Mouse (Mus musculus) intestine, embryonic 14.5 days (tissue): ENCODE measurements around the gene Polg2. TPM values are rescaled to one million over a fixed set of nuclear protein-coding genes. Genes with fewer than 3 reads are reported as not detected.
A peak's percentile ranks its signal among the peaks of the same experiment; 100 is the strongest.

ENCODE experiments used
- ATAC-seq: fragments of 200-750 bp; cut with Nextera tagmentation; replicated peaks from 2 replicates; pipeline ENCODE4 v1.8.0; 2017; ENCODE audit warnings: low read depth, moderate number of reproducible peaks, moderate TSS enrichment, moderate library complexity; ENCODE audit not compliant: low FRiP score, low TSS enrichment
- DNase-seq: peaks from one replicate; pipeline ENCODE4 v3.0.0-alpha.2; 2018; ENCODE audit warnings: low spot score
- H3K27ac ChIP-seq: fragments of 300-500 bp; sonication (generic); 2 replicates; pipeline ENCODE4 v1.5.1; 2014; ENCODE audit warnings: low read depth, mild to moderate bottlenecking, control low read depth
- H3K27me3 ChIP-seq: fragments of 300-500 bp; sonication (generic); replicated peaks from 2 replicates; pipeline ENCODE4 v1.6.1; 2014; ENCODE audit warnings: low read length, control low read depth; ENCODE audit not compliant: control insufficient read depth, insufficient read depth
- H3K36me3 ChIP-seq: fragments of 300-500 bp; sonication (generic); 2 replicates; pipeline ENCODE4 v1.6.1; 2014; ENCODE audit warnings: low read length, control low read depth; ENCODE audit not compliant: control insufficient read depth, insufficient read depth
- H3K4me1 ChIP-seq: fragments of 300-500 bp; sonication (generic); replicated peaks from 2 replicates; pipeline ENCODE4 v1.6.1; 2014; ENCODE audit warnings: low read length, control low read depth, mixed read lengths; ENCODE audit not compliant: control insufficient read depth, insufficient read depth
- H3K4me2 ChIP-seq: fragments of 300-500 bp; sonication (generic); 2 replicates; pipeline ENCODE4 v1.6.1; 2014; ENCODE audit warnings: low read length
- H3K4me3 ChIP-seq: fragments of 300-500 bp; sonication (generic); 2 replicates; pipeline ENCODE4 v1.5.1; 2014; ENCODE audit warnings: low read depth, low read length, control low read depth, mixed read lengths
- H3K9ac ChIP-seq: fragments of 300-500 bp; sonication (generic); 2 replicates; pipeline ENCODE4 v1.6.1; 2014; ENCODE audit warnings: mild to moderate bottlenecking, low read length
- H3K9me3 ChIP-seq: fragments of 300-500 bp; sonication (generic); 2 replicates; pipeline ENCODE4 v1.6.1; 2016; ENCODE audit warnings: low read length, control low read depth; ENCODE audit not compliant: control insufficient read depth
- WGBS: fragments of 180-500 bp; shearing (Covaris S2); extraction: QIAGEN DNeasy Blood & Tissue Kit; methylation state at CpG from one replicate; pipeline ENCODE4 v1.1.7; 2014; 5-methylcytosine and 5-hydroxymethylcytosine counted together
- polyA plus RNA-seq: library from polyadenylated mRNA; unstranded; fragments of >200 nt; fragmentation: Nextera tagmentation; extraction: Ambion mirVana; gene quantifications from 2 replicates; pipeline ENCODE4 v1.2.1, GENCODE M21; 2014

Gene Polg2
- polyA plus RNA-seq, 1 experiment from 2014 or later = 11.5 TPM

- peak overlapping the region; percentile 74; the same call in 1 of the 2 replicates for H3K4me3 ChIP-seq
- peaks cover 66% of the 10 kb centered on the region for H3K36me3 ChIP-seq
- ATAC-seq = no peak
- WGBS = 92% methylated on average over 7 of the region's 7 CpGs
- H3K27me3 ChIP-seq = no peaks in the 10 kb centered on the region
- H3K9ac ChIP-seq = no peak overlapping the region; the same call in 1 of the 2 replicates
- H3K9me3 ChIP-seq = no peaks in the 10 kb centered on the region
- DNase-seq = no peak
- H3K4me2 ChIP-seq = peak overlapping the region; percentile 68
- peaks cover 10% of the 10 kb centered on the region for H3K4me1 ChIP-seq
- no peak overlapping the region for H3K27ac ChIP-seq
These were observed 1.2 kb downstream of the Polg2 start for GRCm38 (mm10) chr11:106778132-106778531.

GRCm38 (mm10) chr11:106777395-106777794 lies 1.9 kb downstream of the Polg2 start:
- 84% methylated on average over 3 of the region's 3 CpGs for WGBS
- H3K9me3 ChIP-seq = no peaks in the 10 kb centered on the region
- no peak overlapping the region for H3K9ac ChIP-seq
- no peak for DNase-seq
- no peak overlapping the region for H3K27ac ChIP-seq
- no peak overlapping the region for H3K4me2 ChIP-seq
- peaks cover 66% of the 10 kb centered on the region for H3K36me3 ChIP-seq
- peaks cover 10% of the 10 kb centered on the region for H3K4me1 ChIP-seq
- ATAC-seq = no peak
- H3K27me3 ChIP-seq = no peaks in the 10 kb centered on the region
- H3K4me3 ChIP-seq = no peak overlapping the region

- ATAC-seq (no peak), DNase-seq (no peak)
- H3K36me3 ChIP-seq = peaks cover 66% of the 10 kb centered on the region
- no peak overlapping the region for H3K4me3 ChIP-seq
- no peak overlapping the region for H3K4me2 ChIP-seq
- no peaks in the 10 kb centered on the region for H3K9me3 ChIP-seq
- no peaks in the 10 kb centered on the region for H3K27me3 ChIP-seq
- WGBS = 93% methylated on average over 4 of the region's 4 CpGs
- peaks cover 10% of the 10 kb centered on the region for H3K4me1 ChIP-seq
- H3K27ac ChIP-seq = no peak overlapping the region
- no peak overlapping the region for H3K9ac ChIP-seq
These were observed 2.4 kb downstream of the Polg2 start for GRCm38 (mm10) chr11:106776960-106777359.

GRCm38 (mm10) chr11:106773061-106773460 lies 6.3 kb downstream of the Polg2 start:
- Histone ChIP-seq H3K27me3 (no peaks in the 10 kb centered on the region), H3K9ac (no peak overlapping the region), H3K4me3 (no peak overlapping the region), H3K36me3 (peaks cover 80% of the 10 kb centered on the region), H3K27ac (no peak overlapping the region), H3K4me1 (peaks cover 8% of the 10 kb centered on the region), H3K4me2 (no peak overlapping the region), H3K9me3 (no peaks in the 10 kb centered on the region)
- DNase-seq (no peak), ATAC-seq (no peak)
- 92% methylated on average over 9 of the region's 9 CpGs for WGBS

- Histone ChIP-seq H3K4me3 (no peak overlapping the region), H3K4me2 (no peak overlapping the region), H3K9me3 (peaks cover 4% of the 10 kb centered on the region; the same call in 1 of the 2 replicates), H3K36me3 (peaks cover 93% of the 10 kb centered on the region), H3K27me3 (no peaks in the 10 kb centered on the region), H3K9ac (no peak overlapping the region), H3K4me1 (no peaks in the 10 kb centered on the region), H3K27ac (no peak overlapping the region)
- 91% methylated on average over 9 of the region's 9 CpGs for WGBS
- no peak for ATAC-seq
- DNase-seq = peak; percentile 52
These were observed 9.0 kb downstream of the Polg2 start for GRCm38 (mm10) chr11:106770195-106770974.

GRCm38 (mm10) chr11:106767516-106767915 lies 11.8 kb downstream of the Polg2 start:
- H3K36me3 ChIP-seq = peaks cover 68% of the 10 kb centered on the region
- H3K9ac ChIP-seq = no peak overlapping the region
- H3K4me3 ChIP-seq = no peak overlapping the region
- DNase-seq (peak; percentile 53), ATAC-seq (no peak)
- peaks cover 4% of the 10 kb centered on the region; the same call in 1 of the 2 replicates for H3K9me3 ChIP-seq
- no peak overlapping the region for H3K4me2 ChIP-seq
- H3K4me1 ChIP-seq = peaks cover 7% of the 10 kb centered on the region
- WGBS = 95% methylated on average over 4 of the region's 4 CpGs
- H3K27ac ChIP-seq = no peak overlapping the region
- H3K27me3 ChIP-seq = no peaks in the 10 kb centered on the region

- Histone ChIP-seq H3K27ac (no peak overlapping the region), H3K4me2 (no peak overlapping the region), H3K9me3 (peaks cover 4% of the 10 kb centered on the region; the same call in 1 of the 2 replicates), H3K4me3 (no peak overlapping the region), H3K36me3 (peaks cover 61% of the 10 kb centered on the region), H3K27me3 (no peaks in the 10 kb centered on the region), H3K4me1 (peaks cover 13% of the 10 kb centered on the region), H3K9ac (no peak overlapping the region)
- ATAC-seq (no peak), DNase-seq (peak; percentile 43)
- WGBS = 95% methylated on average over 4 of the region's 4 CpGs
These were observed 12.7 kb downstream of the Polg2 start for GRCm38 (mm10) chr11:106766611-106767162.

GRCm38 (mm10) chr11:106762800-106763185 lies 16.5 kb downstream of the Polg2 start:
- H3K4me1 ChIP-seq = peaks cover 13% of the 10 kb centered on the region
- peaks cover 3% of the 10 kb centered on the region; the same call in 1 of the 2 replicates for H3K9me3 ChIP-seq
- no peak overlapping the region for H3K4me2 ChIP-seq
- H3K27me3 ChIP-seq = no peaks in the 10 kb centered on the region
- no peak for DNase-seq
- peaks cover 25% of the 10 kb centered on the region for H3K36me3 ChIP-seq
- no peak for ATAC-seq
- peak overlapping the region; percentile 73 for H3K27ac ChIP-seq
- H3K9ac ChIP-seq = no peak overlapping the region
- H3K4me3 ChIP-seq = no peak overlapping the region
- WGBS = 71% methylated on average over 9 of the region's 9 CpGs
